Mouse (Mus musculus) heart, adult 2 months (tissue): ENCODE results near the gene Klhdc8a.
A peak's percentile ranks its signal among the peaks of the same experiment; 100 is the strongest.

Experiments
- CTCF ChIP-seq: fragments of 200-600 bp; IDR thresholded peaks from 2 replicates; pipeline ENCODE4 v1.8.1; 2022; ENCODE audit warnings: antibody characterized with exemption, mild to moderate bottlenecking, moderate library complexity
- POLR2A ChIP-seq: fragments of 200-500 bp; IDR thresholded peaks from 2 replicates; pipeline ENCODE4 v1.6.1; 2011; ENCODE audit warnings: mild to moderate bottlenecking, low read depth, low read length, control low read depth; ENCODE audit not compliant: insufficient read depth

DNA sequence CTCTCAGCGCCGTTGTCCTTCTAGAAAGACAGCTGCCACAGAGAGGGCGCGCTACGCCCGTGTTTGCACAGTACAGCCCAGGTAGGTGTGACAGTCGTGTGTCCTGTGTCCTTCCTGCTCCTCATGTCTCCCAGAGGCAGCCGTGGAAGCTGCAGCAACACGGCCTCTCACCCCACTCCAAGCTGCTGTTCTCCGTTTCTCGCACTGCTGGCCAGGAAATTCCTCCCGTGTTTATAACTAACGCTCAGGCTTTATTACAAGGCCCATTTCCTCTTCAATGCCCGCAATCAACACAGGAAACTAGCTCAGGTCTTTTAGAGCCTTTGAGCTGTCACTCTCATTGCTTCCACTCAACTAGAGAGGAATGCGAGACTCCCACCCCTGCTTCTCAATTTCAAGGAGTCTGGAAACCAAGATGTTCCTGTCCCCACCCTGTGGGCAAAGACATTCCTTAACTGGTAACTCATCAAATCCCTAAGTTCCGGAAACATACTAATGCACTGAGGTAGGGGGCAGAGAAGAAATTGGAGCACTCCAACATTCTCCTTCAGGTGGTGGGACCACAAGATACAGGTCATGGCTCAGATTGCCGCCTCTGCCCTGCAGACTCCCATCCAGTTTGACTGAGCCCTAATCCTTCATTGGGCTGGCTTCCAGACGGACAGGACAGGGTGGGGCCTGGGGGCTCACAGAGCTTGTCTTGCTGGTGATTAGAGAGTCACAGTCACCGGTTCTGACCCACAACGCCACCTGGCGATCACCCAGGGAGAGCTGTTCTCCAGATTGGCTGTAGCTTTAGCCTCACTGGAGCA is 5.9 kb upstream of the Klhdc8a start:
- TF ChIP-seq POLR2A (no peak), CTCF (peak; percentile 22; the same call in 1 of the 2 replicates)
